Mouse (Mus musculus) embryonic fibroblast, embryonic 13.5 days (primary cell): ENCODE measurements around the gene Tesk2.
"Not testable (repeated sequence)": the region's sequence is repeated elsewhere in the genome, so short reads cannot be mapped to it uniquely, and the experiment has no call there.

Experiments used
- CTCF ChIP-seq: IDR thresholded peaks from 2 replicates; pipeline ENCODE4 v1.5.1; 2011; ENCODE audit warnings: mild to moderate bottlenecking, control low read depth, low read length, moderate library complexity, borderline replicate concordance; ENCODE audit not compliant: insufficient read depth
- POLR2A ChIP-seq: IDR thresholded peaks from 2 replicates; pipeline ENCODE4 v1.6.1; 2011; ENCODE audit warnings: low read depth, mild to moderate bottlenecking, control low read depth, low read length, moderate library complexity

GRCm38 (mm10) chr4:116680521-116680920 is 40.2 kb upstream of the Tesk2 start:
- TF ChIP-seq POLR2A, CTCF: not testable (repeated sequence)
